ENCODE assay signal across 9 mouse cellular contexts in the genomic region with DNA sequence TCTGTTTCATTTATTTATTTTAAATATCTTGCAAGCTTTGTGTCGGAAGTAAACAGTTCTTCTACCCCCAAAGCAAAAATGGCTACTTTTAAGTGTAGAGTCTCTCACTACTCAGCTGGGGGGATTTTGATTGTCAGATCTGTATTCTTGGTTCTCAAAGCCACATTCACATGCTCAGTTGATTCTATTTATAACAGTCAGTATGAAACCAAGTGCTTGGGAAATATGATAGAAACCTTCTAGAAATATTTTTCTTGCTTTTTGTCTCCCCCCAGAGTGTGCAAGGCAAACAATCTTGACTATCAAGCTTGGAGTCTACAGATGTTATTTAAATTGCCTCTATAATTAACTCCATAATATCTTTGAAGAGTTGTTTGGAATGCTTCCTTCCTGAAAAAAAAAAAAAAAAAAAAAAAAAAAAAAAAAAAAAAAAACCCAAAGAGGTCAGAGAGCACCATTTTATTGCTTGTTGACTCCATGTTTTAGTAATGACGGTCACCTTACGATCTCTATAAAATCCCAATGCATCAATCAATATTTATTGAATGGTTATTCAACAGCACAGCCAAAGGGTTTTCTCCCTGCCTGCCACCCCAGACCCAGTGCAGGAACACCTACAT. TPM values are rescaled to one million over a fixed set of nuclear protein-coding genes. Genes with fewer than 3 reads are reported as not detected.
A peak's percentile ranks its signal among the peaks of the same experiment; 100 is the strongest.
DNase-seq lines count a peak whose midpoint lies in the region; ATAC-seq and TF ChIP-seq lines count a peak whose summit lies in the region.
"Had no signal": no experiment of that assay in that cellular context is flagged by ENCODE, and none has a peak within 500 bp of the region (broad histone marks: within the 10 kb centered on the region; RNA-seq: fewer than 3 reads in every experiment).

No protein-coding gene starts in this region.

- no peak for TF ChIP-seq CTCF in lung, embryonic 14.5 days (IDR thresholded peaks at IDR 0.05; ENCODE audit: low read depth)
- no peak for TF ChIP-seq CTCF in olfactory bulb, adult 2 months (IDR thresholded peaks at IDR 0.05; ENCODE audit: insufficient read depth, low read depth, low read length)

- DNase-seq in lung, embryonic 14.5 days = no peak
- no peak for DNase-seq in lung, adult 18-20 months
- DNase-seq in forebrain, embryonic 11.5 days (ENCODE audit: low spot score) = no peak
- DNase-seq in limb, embryonic 11.5 days (ENCODE audit: low spot score) = no peak
- no peak for DNase-seq in adrenal gland, adult 2 months
- DNase-seq in adipocyte (ENCODE audit: low spot score) = no peak
- DNase-seq in layer of hippocampus, postnatal 25 days (ENCODE audit: extremely low spot score in 1 of 2, low spot score in 1 of 2) = no peak

- TF ChIP-seq POLR2A in olfactory bulb, adult 2 months (IDR thresholded peaks at IDR 0.05; ENCODE audit: insufficient read depth, low read depth, low read length) = no peak

- no peaks in the 10 kb centered on the region for H3K27me3 ChIP-seq in lung, embryonic 14.5 days (ENCODE audit: insufficient read depth, low read length)
- H3K27me3 ChIP-seq in forebrain, embryonic 11.5 days (ENCODE audit: control insufficient read depth, insufficient read depth, low read length) = no peaks in the 10 kb centered on the region
- no peaks in the 10 kb centered on the region for H3K27me3 ChIP-seq in limb, embryonic 11.5 days (ENCODE audit: control insufficient read depth, insufficient read depth, low read length)

- H3K9me3 ChIP-seq in lung, embryonic 14.5 days (ENCODE audit: low read depth, low read length) = no peaks in the 10 kb centered on the region
- H3K9me3 ChIP-seq in forebrain, embryonic 11.5 days (ENCODE audit: control insufficient read depth, low read length) = no peaks in the 10 kb centered on the region
- no peaks in the 10 kb centered on the region for H3K9me3 ChIP-seq in limb, embryonic 11.5 days (ENCODE audit: control insufficient read depth, low read length)

- no peak for ATAC-seq in lung, embryonic 14.5 days (ENCODE audit: insufficient read depth)
- no peak for ATAC-seq in forebrain, embryonic 11.5 days (replicated peaks; ENCODE audit: low FRiP score)
- ATAC-seq in limb, embryonic 11.5 days (ENCODE audit: insufficient number of reproducible peaks, low FRiP score, low TSS enrichment, low read depth) = no peak

- no peak overlapping the region; the same call in 1 of the 2 replicates for H3K9ac ChIP-seq in lung, embryonic 14.5 days
- H3K9ac ChIP-seq in forebrain, embryonic 11.5 days (ENCODE audit: low read length) = no peak overlapping the region
- no peak overlapping the region for H3K9ac ChIP-seq in limb, embryonic 11.5 days (ENCODE audit: low read length)

- H3K4me1 ChIP-seq in lung, embryonic 14.5 days (ENCODE audit: insufficient read depth) = no peaks in the 10 kb centered on the region
- H3K4me1 ChIP-seq in forebrain, embryonic 11.5 days (replicated peaks; ENCODE audit: control insufficient read depth, insufficient read depth, low read length) = peaks cover 4% of the 10 kb centered on the region; the same call in 1 of the 2 replicates
- H3K4me1 ChIP-seq in limb, embryonic 11.5 days (ENCODE audit: control insufficient read depth, insufficient read depth, low read length) = peaks cover 4% of the 10 kb centered on the region; the same call in 1 of the 2 replicates
- no peaks in the 10 kb centered on the region for H3K4me1 ChIP-seq in olfactory bulb, adult 2 months (ENCODE audit: control insufficient read depth, insufficient read depth, low read length)

- 46% methylated on average over 3 of the region's 3 CpGs for WGBS in lung, embryonic 14.5 days
- WGBS in forebrain, embryonic 11.5 days = 77% methylated on average over 3 of the region's 3 CpGs
- WGBS in limb, embryonic 11.5 days = 40% methylated on average over 3 of the region's 3 CpGs
- WGBS in olfactory bulb, adult 2 months = 36% methylated on average over 3 of the region's 3 CpGs

- peak overlapping the region; percentile 17 for H3K4me3 ChIP-seq in lung, embryonic 14.5 days (ENCODE audit: low read depth, low read length)
- H3K4me3 ChIP-seq in forebrain, embryonic 11.5 days (ENCODE audit: low read depth, low read length) = peak overlapping the region; percentile 24; the same call in 1 of the 2 replicates
- 0 out of 2 replicates have a peak overlapping the region, but pooled peaks have one; percentile 16 for H3K4me3 ChIP-seq in limb, embryonic 11.5 days (ENCODE audit: low read depth, low read length)
- peak overlapping the region; percentile 61 for H3K4me3 ChIP-seq in olfactory bulb, adult 2 months (ENCODE audit: insufficient read depth, low read depth, low read length)
- H3K4me3 ChIP-seq: erythroblast, embryonic 14.5 days had no signal

- peak overlapping the region; percentile 54 for H3K4me2 ChIP-seq in lung, embryonic 14.5 days
- peak overlapping the region; percentile 51; the same call in 1 of the 2 replicates for H3K4me2 ChIP-seq in forebrain, embryonic 11.5 days (ENCODE audit: low read depth, low read length, severe bottlenecking)
- peak overlapping the region; percentile 37; the same call in 1 of the 2 replicates for H3K4me2 ChIP-seq in limb, embryonic 11.5 days (ENCODE audit: low read depth, severe bottlenecking)

- H3K36me3 ChIP-seq in lung, embryonic 14.5 days (ENCODE audit: insufficient read depth) = no peaks in the 10 kb centered on the region
- H3K36me3 ChIP-seq in forebrain, embryonic 11.5 days (ENCODE audit: control insufficient read depth, insufficient read depth, low read length) = no peaks in the 10 kb centered on the region
- no peaks in the 10 kb centered on the region for H3K36me3 ChIP-seq in limb, embryonic 11.5 days (ENCODE audit: control insufficient read depth, insufficient read depth, low read length)

- no peak overlapping the region for H3K27ac ChIP-seq in lung, embryonic 14.5 days (ENCODE audit: low read depth)
- H3K27ac ChIP-seq in forebrain, embryonic 11.5 days (ENCODE audit: low read depth, low read length) = no peak overlapping the region
- no peak overlapping the region for H3K27ac ChIP-seq in limb, embryonic 11.5 days (replicated peaks; ENCODE audit: low read depth, low read length)
- peak overlapping the region; percentile 80 for H3K27ac ChIP-seq in olfactory bulb, adult 2 months (ENCODE audit: insufficient read depth, low read depth, low read length)

RNA-seq across cellular contexts. Expression of gene Krt222, which starts 0.6 kb away (rescaled TPM):
- 0.05 and 0.14 TPM in 2 replicates for polyA plus RNA-seq in lung, embryonic 14.5 days (2014; fragmentation: Nextera tagmentation; extraction: Ambion mirVana)
- polyA plus RNA-seq in forebrain, embryonic 11.5 days (2014; fragmentation: Nextera tagmentation; extraction: Ambion mirVana) = 0.29 and 0.59 TPM in 2 replicates
- 0.13 and 0.16 TPM in 2 replicates for polyA plus RNA-seq in limb, embryonic 11.5 days (2014; fragmentation: Nextera tagmentation; extraction: Ambion mirVana)
- not detected in 2 replicates for polyA plus RNA-seq in olfactory bulb, adult 2 months (2012; ENCODE audit: insufficient read depth, insufficient read length, low replicate concordance, missing spikeins)
- 1 to 10 TPM; 1.4 to 2.2 TPM for total RNA-seq in adrenal gland, adult 2 months (2021)
- 0.07 and 0.09 TPM in 2 replicates for polyA plus RNA-seq in adrenal gland, adult 2 months (2012; rRNA removed)
- total RNA-seq in layer of hippocampus, postnatal 25 days (2021) = 10 to 100 TPM; 26.5 to 27.3 TPM

RNA-seq across cellular contexts. Expression of gene Smarce1, which starts 12.5 kb away (rescaled TPM):
- polyA plus RNA-seq in lung, embryonic 14.5 days (2014; fragmentation: Nextera tagmentation; extraction: Ambion mirVana) = 170 and 189 TPM in 2 replicates
- 203 and 209 TPM in 2 replicates for polyA plus RNA-seq in forebrain, embryonic 11.5 days (2014; fragmentation: Nextera tagmentation; extraction: Ambion mirVana)
- 261 and 272 TPM in 2 replicates for polyA plus RNA-seq in limb, embryonic 11.5 days (2014; fragmentation: Nextera tagmentation; extraction: Ambion mirVana)
- polyA plus RNA-seq in olfactory bulb, adult 2 months (2012; ENCODE audit: insufficient read depth, insufficient read length, low replicate concordance, missing spikeins) = 488 TPM in 1 of 2 replicates, not detected in the other
- 10 to 100 TPM; 49.9 to 54.4 TPM for total RNA-seq in adrenal gland, adult 2 months (2021)
- polyA plus RNA-seq in adrenal gland, adult 2 months (2012; rRNA removed) = 10.0 and 10.3 TPM in 2 replicates
- total RNA-seq in layer of hippocampus, postnatal 25 days (2021) = 10 to 100 TPM; 51.8 to 59.7 TPM

RNA-seq across cellular contexts. Expression of gene Krt24, which starts 41.8 kb away (rescaled TPM):
- not detected in 2 replicates for polyA plus RNA-seq in lung, embryonic 14.5 days (2014; fragmentation: Nextera tagmentation; extraction: Ambion mirVana)
- polyA plus RNA-seq in forebrain, embryonic 11.5 days (2014; fragmentation: Nextera tagmentation; extraction: Ambion mirVana) = not detected in 2 replicates
- 0.51 TPM in 1 of 2 replicates, not detected in the other for polyA plus RNA-seq in limb, embryonic 11.5 days (2014; fragmentation: Nextera tagmentation; extraction: Ambion mirVana)
- polyA plus RNA-seq in olfactory bulb, adult 2 months (2012; ENCODE audit: insufficient read depth, insufficient read length, low replicate concordance, missing spikeins) = not detected in 2 replicates
- total RNA-seq in adrenal gland, adult 2 months (2021) = not detected
- polyA plus RNA-seq in adrenal gland, adult 2 months (2012; rRNA removed) = not detected in 2 replicates
- not detected for total RNA-seq in layer of hippocampus, postnatal 25 days (2021)
- polyA plus RNA-seq: erythroblast, embryonic 14.5 days had no signal
